Mouse (Mus musculus) MEL (cell line): Measurements from ENCODE around the gene Pttg1ip. TPM values are rescaled to one million over a fixed set of nuclear protein-coding genes. Genes with fewer than 3 reads are reported as not detected.

Experiments used
- DNase-seq: peaks from one replicate; pipeline ENCODE4 v3.0.0; 2011; ENCODE audit warnings: low read depth, low spot score
- H3K27ac ChIP-seq: 2 replicates; pipeline ENCODE4 v1.5.1; 2012; ENCODE audit warnings: low read depth, mild to moderate bottlenecking, control low read depth, low read length, moderate library complexity; ENCODE audit not compliant: control insufficient read depth
- H3K27me3 ChIP-seq, 2 experiments: fragments of 150-350 bp in 1 of 2; sonication (generic) in 1 of 2; 2 replicates each; pipeline ENCODE4 v1.6.1; 2012; ENCODE audit warnings: low read length in 2 of 2, mild to moderate bottlenecking in 2 of 2, improper control_type of control experiment in 1 of 2, moderate library complexity in 1 of 2; ENCODE audit not compliant: insufficient read depth in 2 of 2, control insufficient read depth in 1 of 2
- H3K36me3 ChIP-seq, 2 experiments: 2 replicates each; pipeline ENCODE4 v1.6.1; 2012 to 2014; ENCODE audit warnings: low read length in 2 of 2, improper control_type of control experiment in 1 of 2, inconsistent platforms in 1 of 2, mild to moderate bottlenecking in 1 of 2; ENCODE audit not compliant: insufficient read depth in 2 of 2, control insufficient read depth in 1 of 2
- H3K4me1 ChIP-seq, 2 experiments: fragments of 150-350 bp in 1 of 2; sonication (generic) in 1 of 2; 2 replicates each; pipeline ENCODE4 v1.6.1; 2012; ENCODE audit warnings: low read length in 2 of 2, improper control_type of control experiment in 1 of 2, mild to moderate bottlenecking in 1 of 2; ENCODE audit not compliant: insufficient read depth in 2 of 2, control insufficient read depth in 1 of 2
- H3K4me3 ChIP-seq, 2 experiments: fragments of 150-350 bp in 1 of 2; sonication (generic) in 1 of 2; 2 replicates each; pipeline ENCODE4 v1.5.1; 2012; ENCODE audit warnings: low read depth in 2 of 2, low read length in 2 of 2, mild to moderate bottlenecking in 2 of 2, moderate library complexity in 2 of 2, control low read depth in 1 of 2, improper control_type of control experiment in 1 of 2; ENCODE audit not compliant: control insufficient read depth in 1 of 2, insufficient read depth in 1 of 2
- H3K79me2 ChIP-seq: 2 replicates; pipeline ENCODE4 v1.6.1; 2012; ENCODE audit warnings: mild to moderate bottlenecking, low read length, moderate library complexity; ENCODE audit not compliant: control insufficient read depth, poor library complexity, insufficient read depth
- H3K9ac ChIP-seq: 2 replicates; pipeline ENCODE4 v1.6.1; 2012; ENCODE audit warnings: low read depth, mild to moderate bottlenecking, control low read depth, low read length, moderate library complexity; ENCODE audit not compliant: control insufficient read depth, poor library complexity, severe bottlenecking
- H3K9me3 ChIP-seq: fragments of 150-350 bp; sonication (generic); replicated peaks from 2 replicates; pipeline ENCODE4 v1.6.1; 2012; ENCODE audit warnings: mild to moderate bottlenecking, low read length, improper control_type of control experiment, moderate library complexity; ENCODE audit not compliant: insufficient read depth
- BHLHE40 ChIP-seq: IDR thresholded peaks from 2 replicates; pipeline ENCODE4 v1.6.1; 2012; ENCODE audit warnings: low read depth, mild to moderate bottlenecking, inconsistent platforms, low read length, improper control_type of control experiment, borderline replicate concordance
- CHD1 ChIP-seq: IDR thresholded peaks from 2 replicates; pipeline ENCODE4 v1.6.1; 2012; ENCODE audit warnings: low read depth, mild to moderate bottlenecking, inconsistent platforms, low read length, improper control_type of control experiment
- CTCF ChIP-seq, 3 experiments: IDR thresholded peaks in 2 of 3; conservative IDR thresholded peaks in 1 of 3; 2 replicates each; pipeline ENCODE4 v1.5.1; 2011 to 2012; ENCODE audit warnings: low read length in 3 of 3, low read depth in 2 of 3, mild to moderate bottlenecking in 2 of 3, improper control_type of control experiment in 1 of 3, inconsistent platforms in 1 of 3, mixed read lengths in 1 of 3, moderate library complexity in 1 of 3; ENCODE audit not compliant: control insufficient read depth in 1 of 3, insufficient read depth in 1 of 3, poor library complexity in 1 of 3, severe bottlenecking in 1 of 3
- ELF1 ChIP-seq: IDR thresholded peaks from 2 replicates; pipeline ENCODE4 v1.6.1; 2014; ENCODE audit warnings: low read depth, mild to moderate bottlenecking, inconsistent platforms, low read length, improper control_type of control experiment, moderate library complexity
- ETS1 ChIP-seq: IDR thresholded peaks from 2 replicates; pipeline ENCODE4 v1.6.1; 2012; ENCODE audit warnings: low read depth, mild to moderate bottlenecking, inconsistent platforms, low read length, improper control_type of control experiment, moderate library complexity
- GABPA ChIP-seq: IDR thresholded peaks from 2 replicates; pipeline ENCODE4 v1.6.1; 2012; ENCODE audit warnings: low read depth, mild to moderate bottlenecking, inconsistent platforms, low read length, improper control_type of control experiment, moderate library complexity
- GATA1 ChIP-seq: IDR thresholded peaks from 2 replicates; pipeline ENCODE4 v1.6.1; 2011; ENCODE audit warnings: low read depth, low read length, improper control_type of control experiment
- MAFK ChIP-seq: IDR thresholded peaks from 2 replicates; pipeline ENCODE4 v1.6.1; 2011; ENCODE audit warnings: low read depth, mild to moderate bottlenecking, low read length, improper control_type of control experiment, borderline replicate concordance
- MAZ ChIP-seq: IDR thresholded peaks from 2 replicates; pipeline ENCODE4 v1.6.1; 2012; ENCODE audit warnings: low read depth, mild to moderate bottlenecking, inconsistent platforms, low read length, improper control_type of control experiment
- MEF2A ChIP-seq: IDR thresholded peaks from 2 replicates; pipeline ENCODE4 v1.6.1; 2014; ENCODE audit warnings: low read depth, mild to moderate bottlenecking, inconsistent platforms, low read length, improper control_type of control experiment; ENCODE audit not compliant: poor library complexity, insufficient replicate concordance, severe bottlenecking; ENCODE audit errors: extremely low read depth
- MXI1 ChIP-seq: IDR thresholded peaks from 2 replicates; pipeline ENCODE4 v1.6.1; 2011; ENCODE audit warnings: mild to moderate bottlenecking, low read depth, low read length, improper control_type of control experiment
- NELFE ChIP-seq: IDR thresholded peaks from 2 replicates; pipeline ENCODE4 v1.6.1; 2011; ENCODE audit warnings: low read depth, low read length, improper control_type of control experiment
- POLR2A ChIP-seq, 2 experiments: IDR thresholded peaks; 2 replicates each; pipeline ENCODE4 v1.6.1; 2011 to 2012; ENCODE audit warnings: low read length in 2 of 2, mild to moderate bottlenecking in 2 of 2, control low read depth in 1 of 2, improper control_type of control experiment in 1 of 2, low read depth in 1 of 2, moderate library complexity in 1 of 2; ENCODE audit not compliant: control insufficient read depth in 1 of 2, insufficient read depth in 1 of 2, poor library complexity in 1 of 2
- POLR2AphosphoS2 ChIP-seq: IDR thresholded peaks from 2 replicates; pipeline ENCODE4 v1.6.1; 2011; ENCODE audit warnings: low read length, improper control_type of control experiment
- POLR2AphosphoS5 ChIP-seq: IDR thresholded peaks from 2 replicates; pipeline ENCODE4 v1.6.1; 2012; ENCODE audit warnings: low read depth, borderline replicate concordance, mild to moderate bottlenecking, inconsistent platforms, low read length, moderate library complexity, mixed read lengths
- RAD21 ChIP-seq: IDR thresholded peaks from 2 replicates; pipeline ENCODE4 v1.6.1; 2011; ENCODE audit warnings: mild to moderate bottlenecking, low read depth, low read length, improper control_type of control experiment
- RCOR1 ChIP-seq: IDR thresholded peaks from 2 replicates; pipeline ENCODE4 v1.6.1; 2012; ENCODE audit warnings: low read depth, mild to moderate bottlenecking, inconsistent platforms, low read length, improper control_type of control experiment
- SMC3 ChIP-seq: IDR thresholded peaks from 2 replicates; pipeline ENCODE4 v1.6.1; 2011; ENCODE audit warnings: low read depth, low read length, improper control_type of control experiment
- TAL1 ChIP-seq: IDR thresholded peaks from 2 replicates; pipeline ENCODE4 v1.6.1; 2012; ENCODE audit warnings: mild to moderate bottlenecking, inconsistent platforms, low read length, moderate library complexity, mixed read lengths
- TCF12 ChIP-seq: IDR thresholded peaks from 2 replicates; pipeline ENCODE4 v1.6.1; 2014; ENCODE audit warnings: low read depth, mild to moderate bottlenecking, inconsistent platforms, low read length, improper control_type of control experiment, moderate library complexity
- USF2 ChIP-seq, 2 experiments: IDR thresholded peaks; 2 replicates each; pipeline ENCODE4 v1.6.1; 2011 to 2012; ENCODE audit warnings: improper control_type of control experiment in 2 of 2, low read length in 2 of 2, borderline replicate concordance in 1 of 2, inconsistent platforms in 1 of 2, low read depth in 1 of 2, mild to moderate bottlenecking in 1 of 2; ENCODE audit not compliant: insufficient read depth in 1 of 2
- ZC3H11A ChIP-seq: IDR thresholded peaks from 2 replicates; pipeline ENCODE4 v1.6.1; 2012; ENCODE audit warnings: low read depth, mild to moderate bottlenecking, inconsistent platforms, low read length, improper control_type of control experiment
- ZNF384 ChIP-seq: IDR thresholded peaks from 2 replicates; pipeline ENCODE4 v1.6.1; 2012; ENCODE audit warnings: low read depth, mild to moderate bottlenecking, inconsistent platforms, low read length, improper control_type of control experiment
- polyA plus RNA-seq, 2 experiments: library from polyadenylated mRNA; stranded (reverse) in 1 of 2; unstranded in 1 of 2; fragments of >175 nt in 1 of 2; fragments of >200 nt in 1 of 2; gene quantifications; 2 replicates each; pipeline versions ENCODE4 v1.2.1 to v1.2.4; 2012; ENCODE audit warnings: low replicate concordance in 2 of 2, low read depth in 1 of 2; ENCODE audit not compliant: insufficient read length in 2 of 2, insufficient read depth in 1 of 2, missing spikeins in 1 of 2
- total RNA-seq: library from RNA; depleted of rRNA; stranded (reverse); fragments of 300-350 nt; gene quantifications from 2 replicates; pipeline ENCODE4 v1.2.3, GENCODE M21; 2012

Gene Pttg1ip
- total and polyA plus RNA-seq, 3 experiments, result 50.4 to 53.1 TPM; not detected in 1

- TF ChIP-seq ELF1, result peak; percentile 15; the same call in 1 of the 2 replicates
- TF ChIP-seq NELFE, result no peak
- TF ChIP-seq SMC3, result peak; percentile 66
- no peak for TF ChIP-seq POLR2AphosphoS5
- peak; percentile 34 for TF ChIP-seq RAD21
- TF ChIP-seq ZC3H11A, result 0 out of 2 replicates have a peak, but pooled peaks have one; percentile 21
- peak; percentile 69 to 80 (median 78) for TF ChIP-seq CTCF (IDR thresholded peaks at IDR 0.05 in 2 of 3, conservative IDR thresholded peaks at IDR 0.05 in 1 of 3; ENCODE audit: control insufficient read depth in 1 of 3, insufficient read depth in 1 of 3, low read depth in 2 of 3, low read length in 3 of 3, poor library complexity in 1 of 3, severe bottlenecking in 1 of 3)
- no peaks in the 10 kb centered on the region for H3K4me1 ChIP-seq
- DNase-seq, result peak; percentile 77
- H3K36me3 ChIP-seq, result peaks cover 0 to 4% of the 10 kb centered on the region in 2 experiments; a peak in 2 of 4 replicates
- H3K79me2 ChIP-seq, result peaks cover 2% of the 10 kb centered on the region
- H3K9me3 ChIP-seq, result no peaks in the 10 kb centered on the region
- H3K27ac ChIP-seq, result no peak overlapping the region
- no peak overlapping the region for H3K9ac ChIP-seq
- no peaks in the 10 kb centered on the region for H3K27me3 ChIP-seq
- no peak overlapping the region for H3K4me3 ChIP-seq
These were observed 38.3 kb upstream of the Pttg1ip start for GRCm38 (mm10) chr10:77543226-77543625.

- Histone ChIP-seq H3K79me2 (no peaks in the 10 kb centered on the region), H3K4me1 (no peaks in the 10 kb centered on the region), H3K36me3 (peaks cover 0 to 4% of the 10 kb centered on the region in 2 experiments; a peak in 2 of 4 replicates)
- TF ChIP-seq GATA1 (no peak), ZNF384 (no peak), BHLHE40 (no peak), GABPA (no peak), TCF12 (no peak), RCOR1 (no peak), CHD1 (no peak), POLR2AphosphoS2 (no peak), POLR2A (IDR thresholded peaks at IDR 0.05; ENCODE audit: control insufficient read depth in 1 of 2, insufficient read depth in 1 of 2, low read depth in 1 of 2, low read length in 2 of 2, poor library complexity in 1 of 2) (no peak), ELF1 (no peak), RAD21 (no peak), MAZ (no peak), USF2 (IDR thresholded peaks at IDR 0.05; ENCODE audit: borderline replicate concordance in 1 of 2, insufficient read depth in 1 of 2, low read depth in 1 of 2, low read length in 2 of 2) (no peak), MXI1 (no peak), TAL1 (no peak), MAFK (no peak), SMC3 (no peak), ETS1 (no peak), MEF2A (no peak), POLR2AphosphoS5 (no peak)
- TF ChIP-seq, all 39 proteins: peak for 0
- Histone ChIP-seq H3K9me3 (no peaks in the 10 kb centered on the region), H3K4me3 (no peak overlapping the region), H3K27me3 (no peaks in the 10 kb centered on the region), H3K9ac (no peak overlapping the region), H3K27ac (no peak overlapping the region)
- no peak for DNase-seq
These were observed 36.6 kb upstream of the Pttg1ip start for GRCm38 (mm10) chr10:77544916-77545315.
